Mouse (Mus musculus) lung, postnatal 25 days (tissue): ENCODE results near the gene Adora2a.
"Not testable (repeated sequence)": the region's sequence is repeated elsewhere in the genome, so short reads cannot be mapped to it uniquely, and the experiment has no call there.

Experiments
- DNase-seq: peaks from one replicate; pipeline ENCODE4 v3.0.0; 2022; ENCODE audit warnings: low spot score

Gene Adora2a

GRCm38 (mm10) chr10:75316872-75316907 lies at the start of gene Adora2a:
TSS of gene Adora2a (plus strand) at chr10:75316877.
- DNase-seq: no peak

- DNase-seq: no peak
Measured at GRCm38 (mm10) chr10:75273020-75273419, 43.7 kb upstream of the Adora2a start.

- DNase-seq: no peak
Measured at GRCm38 (mm10) chr10:75276427-75277013, 40.2 kb upstream of the Adora2a start.

DNA sequence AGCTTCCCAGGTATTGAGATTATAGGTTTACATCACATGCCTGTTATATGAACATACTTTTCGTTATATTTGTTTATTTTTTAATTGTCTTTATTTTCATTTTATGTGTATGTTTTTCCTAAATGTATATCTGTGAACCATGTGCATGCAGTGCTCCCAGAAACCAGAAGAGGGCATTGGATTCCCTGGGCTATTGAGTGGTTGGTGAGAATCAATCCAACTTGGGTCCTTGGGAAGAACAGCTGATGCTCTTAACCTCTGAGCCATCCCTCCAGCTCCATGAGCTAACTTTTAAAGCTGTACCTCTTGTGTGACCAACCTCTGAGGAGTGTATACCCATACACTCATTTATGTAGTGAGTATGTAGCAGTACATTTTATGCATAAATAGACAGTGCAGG lies 39.2 kb upstream of the Adora2a start:
- no peak for DNase-seq

DNA sequence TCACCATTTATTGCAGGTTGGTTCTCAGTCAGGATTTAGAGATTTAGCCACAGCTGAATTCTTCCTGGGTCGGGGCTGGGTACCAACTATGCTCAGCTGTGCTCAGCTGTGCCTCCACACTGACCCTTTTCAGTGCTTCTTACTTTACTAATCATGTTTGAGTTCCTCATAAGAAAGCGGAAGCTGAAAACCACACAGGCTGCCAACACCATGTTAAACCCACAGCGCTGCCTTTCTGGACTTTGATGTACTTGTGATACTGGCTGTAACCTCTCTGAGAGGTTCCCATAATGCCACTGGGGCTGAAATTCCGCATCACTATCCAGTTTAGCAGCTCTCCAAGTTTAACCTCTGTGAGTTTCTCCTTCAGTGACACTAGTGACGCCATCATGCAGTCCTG lies 34.0 kb upstream of the Adora2a start:
- DNase-seq: peak; percentile 54

- no peak for DNase-seq
Measured at GRCm38 (mm10) chr10:75283821-75284220, 32.9 kb upstream of the Adora2a start.

DNA sequence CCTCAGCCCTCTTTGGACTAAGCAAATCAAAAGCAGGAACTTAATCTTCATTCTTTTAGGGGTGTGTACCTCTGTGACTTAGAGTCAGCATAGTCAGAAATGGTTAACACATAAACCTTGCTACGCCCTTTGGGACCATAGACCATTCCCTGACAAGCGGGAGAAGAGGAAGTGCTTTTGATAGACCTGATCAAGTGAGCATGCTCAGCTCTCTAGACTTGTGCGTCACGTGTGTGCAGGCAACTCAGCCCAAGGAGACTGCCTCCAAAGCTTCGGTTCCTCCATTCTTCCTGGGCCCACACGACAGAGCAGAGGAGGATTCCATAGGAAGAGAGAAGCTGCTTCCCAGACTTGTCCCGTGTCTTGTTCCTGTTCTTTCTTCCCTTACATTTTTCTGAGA lies 28.1 kb upstream of the Adora2a start:
- no peak for DNase-seq

- DNase-seq: no peak
Measured at GRCm38 (mm10) chr10:75289392-75289791, 27.3 kb upstream of the Adora2a start.

- no peak for DNase-seq
Measured at GRCm38 (mm10) chr10:75290650-75291049, 26.0 kb upstream of the Adora2a start.

GRCm38 (mm10) chr10:75291338-75291737 lies 25.3 kb upstream of the Adora2a start:
- no peak for DNase-seq

- not testable (repeated sequence) for DNase-seq
Measured at GRCm38 (mm10) chr10:75292206-75292605, 24.5 kb upstream of the Adora2a start.

- DNase-seq: no peak
Measured at GRCm38 (mm10) chr10:75293288-75293687, 23.4 kb upstream of the Adora2a start.

- no peak for DNase-seq
Measured at GRCm38 (mm10) chr10:75294362-75294761, 22.3 kb upstream of the Adora2a start.

- DNase-seq: no peak
Measured at GRCm38 (mm10) chr10:75294926-75295325, 21.8 kb upstream of the Adora2a start.

- no peak for DNase-seq
Measured at GRCm38 (mm10) chr10:75298608-75299007, 18.1 kb upstream of the Adora2a start.

DNA sequence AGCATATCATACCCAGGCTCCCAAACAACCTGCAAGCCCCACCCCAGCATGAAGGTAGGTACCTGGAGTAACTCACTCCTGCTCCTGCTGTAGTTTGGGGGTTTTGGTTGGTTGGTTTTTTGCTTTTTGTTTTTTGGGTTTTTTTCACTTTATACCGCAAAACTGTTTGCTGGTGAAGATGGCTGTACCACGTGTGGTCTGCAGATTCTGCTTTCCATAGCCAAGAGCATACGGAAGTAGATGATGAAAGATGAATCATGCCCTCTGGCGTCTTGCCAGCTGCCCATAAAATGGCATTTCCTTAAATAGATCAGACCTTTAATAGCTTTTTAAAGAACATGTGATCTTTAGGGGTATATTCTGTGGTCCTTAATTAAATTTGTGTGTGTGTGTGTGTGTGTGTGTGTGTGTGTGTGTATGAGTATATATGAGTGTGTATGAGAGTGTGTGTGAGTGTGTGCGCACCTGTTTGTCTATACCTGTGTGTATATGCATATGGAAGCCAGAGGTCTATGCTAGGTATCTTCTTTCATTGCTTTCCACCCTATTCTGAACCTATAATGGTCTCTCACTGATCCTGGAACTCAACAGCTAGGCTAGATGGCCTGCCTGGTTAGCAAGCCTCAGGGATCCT lies 16.8 kb upstream of the Adora2a start:
- peak; percentile 67 for DNase-seq

DNA sequence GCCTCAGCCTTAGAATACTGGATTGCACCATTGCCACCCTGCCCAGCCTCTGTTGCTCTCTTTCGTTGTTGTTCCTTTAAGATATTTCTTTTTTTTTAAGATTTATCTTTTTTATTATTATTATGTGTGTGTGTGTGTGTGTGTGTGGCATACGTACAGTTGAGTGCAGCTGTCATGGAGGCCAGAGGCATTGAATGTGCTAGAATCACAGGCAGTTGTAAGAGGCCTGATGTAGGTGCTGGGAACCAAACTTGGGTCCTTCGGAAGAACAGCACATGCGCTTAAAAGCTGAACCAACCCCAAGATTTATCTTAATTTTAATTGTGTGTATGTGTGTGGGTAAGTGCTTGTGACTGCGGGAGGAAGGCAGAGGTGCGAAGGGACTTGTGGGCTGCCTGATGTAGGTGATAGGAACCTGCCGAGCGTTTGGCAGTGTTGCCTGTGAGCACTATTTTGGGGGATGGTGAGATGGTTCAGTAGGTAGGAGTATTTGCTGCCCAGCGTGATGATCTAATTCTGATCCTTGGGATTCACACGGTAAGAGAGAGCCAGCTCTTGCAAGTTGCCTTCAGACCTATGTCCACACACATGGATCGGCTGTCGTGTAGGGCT lies 15.4 kb upstream of the Adora2a start:
- no peak for DNase-seq

- DNase-seq: no peak
Measured at GRCm38 (mm10) chr10:75301937-75302336, 14.7 kb upstream of the Adora2a start.

DNA sequence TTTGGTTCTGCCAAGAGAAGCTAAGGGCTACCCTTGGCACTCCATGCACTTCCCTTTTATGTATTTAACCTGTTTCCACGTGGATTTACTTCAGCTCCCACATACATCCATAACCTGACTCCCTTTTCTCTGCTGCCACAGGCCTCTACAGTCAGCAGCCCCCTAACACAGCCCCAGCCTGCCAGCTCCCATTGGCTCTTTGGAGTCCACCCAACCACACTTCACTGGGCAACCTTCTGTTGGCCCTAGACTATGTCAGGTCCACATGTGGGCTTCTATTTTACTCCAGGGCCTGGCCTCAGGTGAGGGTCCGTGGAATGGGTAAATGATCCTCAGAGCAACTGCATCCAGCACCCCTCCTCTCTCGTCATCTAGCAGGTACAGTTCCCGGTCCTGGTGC lies 14.1 kb upstream of the Adora2a start:
- no peak for DNase-seq

DNA sequence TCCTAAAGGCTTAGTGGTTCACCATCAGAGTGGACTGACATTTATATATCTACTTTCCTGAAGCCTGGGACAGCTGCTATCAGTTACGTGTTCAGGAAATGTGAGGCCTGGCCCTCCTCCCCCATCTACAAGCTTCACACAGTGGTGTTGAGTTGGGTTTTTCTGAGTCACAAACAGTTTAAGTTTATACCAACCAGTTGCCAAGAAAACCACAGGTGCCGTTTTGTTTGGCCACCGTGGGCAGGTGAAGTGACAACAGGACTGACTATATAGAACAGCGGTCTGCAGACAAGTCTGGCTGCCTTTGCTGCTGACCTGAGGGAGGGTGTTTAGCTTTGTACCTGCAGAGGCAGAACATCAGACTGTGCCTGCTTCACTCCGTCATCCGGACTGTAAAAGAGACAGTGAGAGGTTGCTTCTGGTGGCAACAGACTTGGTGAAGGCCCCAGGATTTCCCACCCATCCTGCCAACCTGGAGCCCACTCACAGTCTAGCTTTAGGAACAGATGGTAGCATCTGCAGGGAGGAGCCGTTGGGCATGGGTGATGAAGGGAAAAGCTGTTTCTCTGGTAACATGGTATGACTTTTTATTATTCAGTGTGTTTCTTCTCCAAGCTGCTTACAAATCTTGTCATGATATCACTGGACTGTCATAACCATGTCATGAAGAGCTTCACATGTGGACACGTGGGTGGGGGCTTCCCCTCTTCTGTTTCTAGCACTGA lies 13.2 kb upstream of the Adora2a start:
- DNase-seq: no peak

- no peak for DNase-seq
Measured at GRCm38 (mm10) chr10:75304049-75304405, 12.7 kb upstream of the Adora2a start.

GRCm38 (mm10) chr10:75304413-75304812 lies 12.3 kb upstream of the Adora2a start:
- DNase-seq: no peak

- no peak for DNase-seq
Measured at GRCm38 (mm10) chr10:75307130-75307529, 9.5 kb upstream of the Adora2a start.

DNA sequence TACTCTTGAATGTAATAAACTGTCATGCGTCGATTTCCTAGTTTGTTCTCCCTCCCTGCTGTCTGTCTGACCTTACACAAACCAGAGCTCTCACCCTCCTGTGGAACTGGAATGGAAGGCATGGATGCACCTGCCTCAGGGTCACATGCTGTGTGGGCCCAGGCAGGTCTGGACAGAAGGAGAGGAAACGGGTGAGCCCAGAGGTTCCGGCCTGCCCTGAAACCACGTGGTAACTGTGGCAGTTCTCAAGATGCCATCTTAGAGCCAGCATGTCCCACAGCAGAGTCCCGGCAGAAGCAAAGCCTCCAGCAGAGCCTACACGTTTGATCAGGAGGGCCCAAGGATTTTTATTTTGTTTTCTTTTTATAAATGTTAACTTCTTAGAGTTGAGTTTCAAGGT lies 4.3 kb upstream of the Adora2a start:
- no peak for DNase-seq
